Mouse (Mus musculus): ENCODE results near the gene Ak3. TPM values are rescaled to one million over a fixed set of nuclear protein-coding genes. Genes with fewer than 3 reads are reported as not detected.

The Ak3 gene
- polyA plus RNA-seq, 1 experiment from 2014 or later = 83.8 TPM

- Histone ChIP-seq H3K27ac (ENCODE audit: low read depth, low read length) (no peak overlapping the region), H3K9me3 (ENCODE audit: control insufficient read depth, low read length) (no peaks in the 10 kb centered on the region), H3K27me3 (ENCODE audit: control insufficient read depth, insufficient read depth, low read length) (no peaks in the 10 kb centered on the region), H3K9ac (ENCODE audit: low read length) (no peak overlapping the region), H3K4me2 (ENCODE audit: low read depth, low read length, severe bottlenecking) (no peak overlapping the region), H3K4me3 (ENCODE audit: low read depth, low read length) (no peak overlapping the region), H3K36me3 (ENCODE audit: control insufficient read depth, insufficient read depth, low read length) (peaks cover 2% of the 10 kb centered on the region; the same call in 1 of the 2 replicates), H3K4me1 (replicated peaks; ENCODE audit: control insufficient read depth, insufficient read depth, low read length) (no peaks in the 10 kb centered on the region)
- ATAC-seq (replicated peaks; ENCODE audit: low FRiP score) (no peak), DNase-seq (ENCODE audit: low spot score) (no peak)
- 89% methylated on average over 5 of the region's 5 CpGs for WGBS
Measured at GRCm38 (mm10) chr19:28995366-28995765, 52.4 kb downstream of the Ak3 start.

GRCm38 (mm10) chr19:28994870-28995269 is 52.9 kb downstream of the Ak3 start:
- WGBS = 89% methylated on average over 7 of the region's 7 CpGs
- Histone ChIP-seq H3K9me3 (ENCODE audit: control insufficient read depth, low read length) (no peaks in the 10 kb centered on the region), H3K27ac (ENCODE audit: low read depth, low read length) (no peak overlapping the region), H3K27me3 (ENCODE audit: control insufficient read depth, insufficient read depth, low read length) (no peaks in the 10 kb centered on the region), H3K4me1 (replicated peaks; ENCODE audit: control insufficient read depth, insufficient read depth, low read length) (no peaks in the 10 kb centered on the region; the same call in 1 of the 2 replicates), H3K9ac (ENCODE audit: low read length) (no peak overlapping the region), H3K4me2 (ENCODE audit: low read depth, low read length, severe bottlenecking) (no peak overlapping the region), H3K4me3 (ENCODE audit: low read depth, low read length) (no peak overlapping the region), H3K36me3 (ENCODE audit: control insufficient read depth, insufficient read depth, low read length) (peaks cover under 1% of the 10 kb centered on the region; the same call in 1 of the 2 replicates)
- ATAC-seq (replicated peaks; ENCODE audit: low FRiP score) (no peak), DNase-seq (ENCODE audit: low spot score) (no peak)

- peak overlapping the region; percentile 55 for H3K4me2 ChIP-seq (ENCODE audit: low read depth, low read length, severe bottlenecking)
- no peaks in the 10 kb centered on the region; the same call in 1 of the 2 replicates for H3K36me3 ChIP-seq (ENCODE audit: control insufficient read depth, insufficient read depth, low read length)
- WGBS = 67% methylated on average over 5 of the region's 5 CpGs
- no peaks in the 10 kb centered on the region for H3K9me3 ChIP-seq (ENCODE audit: control insufficient read depth, low read length)
- peak overlapping the region; percentile 87; the same call in 1 of the 2 replicates for H3K9ac ChIP-seq (ENCODE audit: low read length)
- DNase-seq (ENCODE audit: low spot score) (no peak), ATAC-seq (replicated peaks; ENCODE audit: low FRiP score) (no peak)
- no peaks in the 10 kb centered on the region for H3K27me3 ChIP-seq (ENCODE audit: control insufficient read depth, insufficient read depth, low read length)
- H3K4me1 ChIP-seq (replicated peaks; ENCODE audit: control insufficient read depth, insufficient read depth, low read length) = no peaks in the 10 kb centered on the region; the same call in 1 of the 2 replicates
- no peak overlapping the region for H3K27ac ChIP-seq (ENCODE audit: low read depth, low read length)
- H3K4me3 ChIP-seq (ENCODE audit: low read depth, low read length) = peak overlapping the region; percentile 78
Measured at GRCm38 (mm10) chr19:28991391-28991790, 56.4 kb downstream of the Ak3 start.

GRCm38 (mm10) chr19:28990590-28991221 is 57.1 kb downstream of the Ak3 start:
- Histone ChIP-seq H3K36me3 (ENCODE audit: control insufficient read depth, insufficient read depth, low read length) (no peaks in the 10 kb centered on the region; the same call in 1 of the 2 replicates), H3K4me1 (replicated peaks; ENCODE audit: control insufficient read depth, insufficient read depth, low read length) (no peaks in the 10 kb centered on the region; the same call in 1 of the 2 replicates), H3K4me3 (ENCODE audit: low read depth, low read length) (peak overlapping the region; percentile 78), H3K9me3 (ENCODE audit: control insufficient read depth, low read length) (no peaks in the 10 kb centered on the region), H3K27me3 (ENCODE audit: control insufficient read depth, insufficient read depth, low read length) (no peaks in the 10 kb centered on the region), H3K27ac (ENCODE audit: low read depth, low read length) (peak overlapping the region; percentile 68), H3K9ac (ENCODE audit: low read length) (peak overlapping the region; percentile 87), H3K4me2 (ENCODE audit: low read depth, low read length, severe bottlenecking) (peak overlapping the region; percentile 55)
- DNase-seq (ENCODE audit: low spot score) (no peak), ATAC-seq (replicated peaks; ENCODE audit: low FRiP score) (peak; percentile 80)
- WGBS = under 1% methylated on average over 39 of the region's 41 CpGs

- Histone ChIP-seq H3K36me3 (ENCODE audit: control insufficient read depth, insufficient read depth, low read length) (no peaks in the 10 kb centered on the region; the same call in 1 of the 2 replicates), H3K27me3 (ENCODE audit: control insufficient read depth, insufficient read depth, low read length) (no peaks in the 10 kb centered on the region), H3K9me3 (ENCODE audit: control insufficient read depth, low read length) (no peaks in the 10 kb centered on the region), H3K4me1 (replicated peaks; ENCODE audit: control insufficient read depth, insufficient read depth, low read length) (no peaks in the 10 kb centered on the region; the same call in 1 of the 2 replicates), H3K9ac (ENCODE audit: low read length) (peak within 1 kb of the TSS; percentile 87), H3K4me2 (ENCODE audit: low read depth, low read length, severe bottlenecking) (peak within 1 kb of the TSS; percentile 55), H3K27ac (ENCODE audit: low read depth, low read length) (peak within 1 kb of the TSS; percentile 68), H3K4me3 (ENCODE audit: low read depth, low read length) (peak within 1 kb of the TSS; percentile 78)
- ATAC-seq (replicated peaks; ENCODE audit: low FRiP score) = peak; percentile 97
- DNase-seq (ENCODE audit: low spot score) = peak; percentile 98
- WGBS = under 1% methylated on average over 37 of the region's 37 CpGs
Measured at GRCm38 (mm10) chr19:28990194-28990589, 57.6 kb downstream of the Ak3 start, which contains the start of gene Cdc37l1. Gene Cdc37l1 (plus strand): TSS chr19:28990352.

GRCm38 (mm10) chr19:28989515-28989914 is 58.2 kb downstream of the Ak3 start:
- peak overlapping the region; percentile 55 for H3K4me2 ChIP-seq (ENCODE audit: low read depth, low read length, severe bottlenecking)
- WGBS = 85% methylated on average over 8 of the region's 8 CpGs
- peak overlapping the region; percentile 87 for H3K9ac ChIP-seq (ENCODE audit: low read length)
- H3K4me1 ChIP-seq (replicated peaks; ENCODE audit: control insufficient read depth, insufficient read depth, low read length) = no peaks in the 10 kb centered on the region; the same call in 1 of the 2 replicates
- DNase-seq (ENCODE audit: low spot score) (no peak), ATAC-seq (replicated peaks; ENCODE audit: low FRiP score) (no peak)
- no peaks in the 10 kb centered on the region for H3K27me3 ChIP-seq (ENCODE audit: control insufficient read depth, insufficient read depth, low read length)
- H3K9me3 ChIP-seq (ENCODE audit: control insufficient read depth, low read length) = no peaks in the 10 kb centered on the region
- no peaks in the 10 kb centered on the region; the same call in 1 of the 2 replicates for H3K36me3 ChIP-seq (ENCODE audit: control insufficient read depth, insufficient read depth, low read length)
- no peak overlapping the region for H3K27ac ChIP-seq (ENCODE audit: low read depth, low read length)
- H3K4me3 ChIP-seq (ENCODE audit: low read depth, low read length) = peak overlapping the region; percentile 78

GRCm38 (mm10) chr19:28982617-28983016 is 65.1 kb downstream of the Ak3 start:
- Histone ChIP-seq H3K36me3 (ENCODE audit: control insufficient read depth, insufficient read depth, low read length) (no peaks in the 10 kb centered on the region), H3K4me3 (ENCODE audit: low read depth, low read length) (no peak overlapping the region), H3K4me2 (ENCODE audit: low read depth, low read length, severe bottlenecking) (no peak overlapping the region), H3K27ac (ENCODE audit: low read depth, low read length) (no peak overlapping the region), H3K27me3 (ENCODE audit: control insufficient read depth, insufficient read depth, low read length) (no peaks in the 10 kb centered on the region), H3K9ac (ENCODE audit: low read length) (no peak overlapping the region), H3K4me1 (replicated peaks; ENCODE audit: control insufficient read depth, insufficient read depth, low read length) (no peaks in the 10 kb centered on the region), H3K9me3 (ENCODE audit: control insufficient read depth, low read length) (no peaks in the 10 kb centered on the region)
- no peak for DNase-seq (ENCODE audit: low spot score)
- ATAC-seq (replicated peaks; ENCODE audit: low FRiP score) = no peak
- WGBS = 79% methylated on average over 7 of the region's 7 CpGs

- 19% methylated on average over 35 of the region's 35 CpGs for WGBS
- H3K9me3 ChIP-seq (ENCODE audit: control insufficient read depth, low read length) = no peaks in the 10 kb centered on the region
- H3K9ac ChIP-seq (ENCODE audit: low read length) = peak overlapping the region; percentile 16
- no peaks in the 10 kb centered on the region for H3K36me3 ChIP-seq (ENCODE audit: control insufficient read depth, insufficient read depth, low read length)
- 0 out of 2 replicates have a peak, but pooled peaks cover 1% of the 10 kb centered on the region for H3K4me1 ChIP-seq (replicated peaks; ENCODE audit: control insufficient read depth, insufficient read depth, low read length)
- peak; percentile 89 for DNase-seq (ENCODE audit: low spot score)
- peak overlapping the region; percentile 31 for H3K4me3 ChIP-seq (ENCODE audit: low read depth, low read length)
- peaks cover 2% of the 10 kb centered on the region for H3K27me3 ChIP-seq (ENCODE audit: control insufficient read depth, insufficient read depth, low read length)
- H3K27ac ChIP-seq (ENCODE audit: low read depth, low read length) = no peak overlapping the region
- peak overlapping the region; percentile 68 for H3K4me2 ChIP-seq (ENCODE audit: low read depth, low read length, severe bottlenecking)
- peak; percentile 60 for ATAC-seq (replicated peaks; ENCODE audit: low FRiP score)
Measured at GRCm38 (mm10) chr19:28974862-28975611, 72.7 kb downstream of the Ak3 start.

All from forebrain, embryonic 11.5 days (tissue).